ENCODE assay signal across 27 mouse cellular contexts in the genomic region with DNA sequence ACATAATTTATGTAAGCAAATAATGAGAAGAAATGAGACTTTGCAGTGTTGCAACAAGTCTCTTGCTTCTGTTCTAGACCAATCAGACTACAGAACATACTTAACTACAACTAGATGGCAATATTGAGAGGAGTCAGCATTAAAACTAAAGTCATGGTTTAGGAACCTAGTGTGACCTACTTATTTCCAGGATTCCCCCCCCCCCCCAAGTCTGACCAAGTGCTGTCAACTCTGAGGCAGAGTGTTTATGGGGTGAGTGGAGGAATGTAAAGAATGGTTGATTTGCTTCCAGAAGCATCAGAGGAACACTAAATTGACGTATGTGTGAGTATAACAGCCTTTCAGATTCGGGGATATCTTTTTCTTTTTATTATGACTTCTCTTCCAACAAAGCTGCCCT.
DNase-seq lines count a peak whose midpoint lies in the region; ATAC-seq and TF ChIP-seq lines count a peak whose summit lies in the region.
"Had no signal": no experiment of that assay in that cellular context is flagged by ENCODE, and none has a peak within 500 bp of the region (broad histone marks: within the 10 kb centered on the region; RNA-seq: fewer than 3 reads in every experiment).

No protein-coding gene starts in this region.

- WGBS in kidney, postnatal 0 days: 60% methylated on average over 2 of the region's 2 CpGs
- 62% methylated on average over 2 of the region's 2 CpGs for WGBS in lung, embryonic 16.5 days
- WGBS in stomach, postnatal 0 days: 61% methylated on average over 2 of the region's 2 CpGs

- TF ChIP-seq EP300 in stomach, postnatal 0 days (optimal IDR thresholded peaks at IDR 0.05): no peak

- TF ChIP-seq CTCF in kidney, postnatal 0 days (IDR thresholded peaks at IDR 0.05; ENCODE audit: low read depth): no peak
- TF ChIP-seq CTCF in stomach, postnatal 0 days (IDR thresholded peaks at IDR 0.05; ENCODE audit: low read depth): no peak

- H3K4me3 ChIP-seq in kidney, postnatal 0 days (replicated peaks; ENCODE audit: low read depth, low read length): no peak overlapping the region
- no peak overlapping the region for H3K4me3 ChIP-seq in lung, embryonic 16.5 days (ENCODE audit: low read length)
- no peak overlapping the region for H3K4me3 ChIP-seq in stomach, postnatal 0 days (ENCODE audit: low read depth, low read length)
- H3K4me3 ChIP-seq: embryonic facial prominence, embryonic 13.5 days; embryonic facial prominence, embryonic 15.5 days; erythroblast, embryonic 14.5 days; forebrain, embryonic 10.5 days; forebrain, embryonic 13.5 days; forebrain, embryonic 15.5 days had no signal

- H3K36me3 ChIP-seq in kidney, postnatal 0 days (ENCODE audit: insufficient read depth, low read length): no peaks in the 10 kb centered on the region
- H3K36me3 ChIP-seq in lung, embryonic 16.5 days (ENCODE audit: control insufficient read depth, insufficient read depth, low read length): no peaks in the 10 kb centered on the region
- H3K36me3 ChIP-seq in stomach, postnatal 0 days (ENCODE audit: control insufficient read depth, insufficient read depth, low read length): no peaks in the 10 kb centered on the region
- H3K36me3 ChIP-seq: forebrain, embryonic 15.5 days had no signal

- no peak overlapping the region for H3K4me2 ChIP-seq in kidney, postnatal 0 days (ENCODE audit: low read length)
- no peak overlapping the region for H3K4me2 ChIP-seq in lung, embryonic 16.5 days (ENCODE audit: low read depth, low read length)
- H3K4me2 ChIP-seq in stomach, postnatal 0 days (replicated peaks; ENCODE audit: low read depth): no peak overlapping the region
- H3K4me2 ChIP-seq: embryonic facial prominence, embryonic 13.5 days; embryonic facial prominence, embryonic 15.5 days; forebrain, embryonic 13.5 days; forebrain, embryonic 15.5 days had no signal

- no peak overlapping the region for H3K27ac ChIP-seq in kidney, postnatal 0 days
- H3K27ac ChIP-seq in lung, embryonic 16.5 days (ENCODE audit: low read length): no peak overlapping the region
- peak overlapping the region; percentile 1; the same call in 1 of the 2 replicates for H3K27ac ChIP-seq in stomach, postnatal 0 days (replicated peaks)
- H3K27ac ChIP-seq: embryonic facial prominence, embryonic 13.5 days; embryonic facial prominence, embryonic 15.5 days; forebrain, embryonic 10.5 days; forebrain, embryonic 13.5 days; forebrain, embryonic 15.5 days had no signal

- H3K4me1 ChIP-seq in kidney, postnatal 0 days (replicated peaks; ENCODE audit: insufficient read depth, low read length): no peaks in the 10 kb centered on the region
- no peaks in the 10 kb centered on the region for H3K4me1 ChIP-seq in lung, embryonic 16.5 days (replicated peaks; ENCODE audit: control insufficient read depth, insufficient read depth, low read length)
- no peaks in the 10 kb centered on the region for H3K4me1 ChIP-seq in stomach, postnatal 0 days (replicated peaks; ENCODE audit: control insufficient read depth, insufficient read depth)
- H3K4me1 ChIP-seq: embryonic facial prominence, embryonic 13.5 days; embryonic facial prominence, embryonic 15.5 days had no signal

- H3K9ac ChIP-seq in kidney, postnatal 0 days (ENCODE audit: low read depth, low read length): no peak overlapping the region
- H3K9ac ChIP-seq in lung, embryonic 16.5 days (ENCODE audit: low read length): no peak overlapping the region
- H3K9ac ChIP-seq in stomach, postnatal 0 days (ENCODE audit: low read length): no peak overlapping the region
- H3K9ac ChIP-seq: embryonic facial prominence, embryonic 13.5 days; embryonic facial prominence, embryonic 15.5 days; forebrain, embryonic 13.5 days; forebrain, embryonic 15.5 days; forebrain, postnatal 0 days had no signal

- H3K27me3 ChIP-seq in kidney, postnatal 0 days (ENCODE audit: insufficient read depth, low read length): no peaks in the 10 kb centered on the region
- H3K27me3 ChIP-seq in lung, embryonic 16.5 days (ENCODE audit: control insufficient read depth, insufficient read depth, low read depth, low read length): no peaks in the 10 kb centered on the region
- H3K27me3 ChIP-seq in stomach, postnatal 0 days (ENCODE audit: control insufficient read depth, insufficient read depth, low read length): no peaks in the 10 kb centered on the region
- H3K27me3 ChIP-seq: embryonic facial prominence, embryonic 13.5 days; embryonic facial prominence, embryonic 15.5 days; forebrain, embryonic 13.5 days; forebrain, embryonic 15.5 days; Patski had no signal

- H3K9me3 ChIP-seq in kidney, postnatal 0 days (replicated peaks; ENCODE audit: low read length): no peaks in the 10 kb centered on the region
- no peaks in the 10 kb centered on the region for H3K9me3 ChIP-seq in lung, embryonic 16.5 days (ENCODE audit: control insufficient read depth, low read length)
- H3K9me3 ChIP-seq in stomach, postnatal 0 days (ENCODE audit: control insufficient read depth, low read length): no peaks in the 10 kb centered on the region
- H3K9me3 ChIP-seq: embryonic facial prominence, embryonic 13.5 days; embryonic facial prominence, embryonic 15.5 days; forebrain, embryonic 10.5 days; forebrain, embryonic 13.5 days; forebrain, embryonic 15.5 days had no signal

- ATAC-seq in kidney, postnatal 0 days (replicated peaks; ENCODE audit: low FRiP score, low read depth): no peak
- ATAC-seq in lung, embryonic 16.5 days (ENCODE audit: low read depth): peak; percentile 38
- ATAC-seq in stomach, postnatal 0 days (ENCODE audit: low FRiP score, low TSS enrichment): no peak
- ATAC-seq: activated CD4-positive, CD25-positive, alpha-beta regulatory T cell, adult 4 months; forebrain, embryonic 13.5 days; forebrain, embryonic 15.5 days; forebrain, postnatal 0 days; Patski had no signal

- DNase-seq in kidney, postnatal 0 days (ENCODE audit: low spot score): peak; percentile 46
- DNase-seq in kidney, postnatal 10 days: no peak
- no peak for DNase-seq in lung, postnatal 4 days
- DNase-seq in lung, postnatal 10 days: peak; percentile 31
- DNase-seq in lung, postnatal 25 days (ENCODE audit: low spot score): no peak
- no peak for DNase-seq in stomach, postnatal 0 days (ENCODE audit: low spot score)
- no peak for DNase-seq in adrenal gland, adult 18-20 months (ENCODE audit: low spot score in 2 of 2)
- DNase-seq: adrenal gland, adult 2 months; adrenal gland, postnatal 10 days; adrenal gland, postnatal 25 days; cerebellum, adult 11 months; cerebellum, adult 18-20 months; cerebellum, adult 8-10 months; cerebellum, adult 9-11 months; cerebellum, postnatal 14 days; cerebellum, postnatal 36 days; embryo, embryonic 11 days; forebrain, postnatal 0 days had no signal

Comparison
In these comparisons a context has a peak if more than half of its experiments do, and no peak if none do; other contexts are left out.
1. DNase-seq: peak in kidney, postnatal 0 days (single experiment) and lung, postnatal 10 days (single experiment); none in kidney, postnatal 10 days (single experiment), lung, postnatal 4 days (0 of 2), lung, postnatal 25 days (single experiment), stomach, postnatal 0 days (single experiment) and adrenal gland, adult 18-20 months (0 of 2).